Mouse (Mus musculus) heart, embryonic 10.5 days (tissue): ENCODE results near the gene Mrpl52. TPM values are rescaled to one million over a fixed set of nuclear protein-coding genes. Genes with fewer than 3 reads are reported as not detected.

Experiments used
- DNase-seq: peaks from one replicate; pipeline ENCODE4 v3.0.0-alpha.2; 2017; ENCODE audit warnings: low spot score
- H3K27ac ChIP-seq: fragments of 300-500 bp; sonication (generic); 2 replicates; pipeline ENCODE4 v1.5.1; 2016; ENCODE audit warnings: mild to moderate bottlenecking
- H3K27me3 ChIP-seq: fragments of 300-500 bp; sonication (generic); 2 replicates; pipeline ENCODE4 v1.6.1; 2016; ENCODE audit warnings: mild to moderate bottlenecking; ENCODE audit not compliant: poor library complexity, insufficient read depth, severe bottlenecking
- H3K36me3 ChIP-seq: fragments of 300-500 bp; sonication (generic); 2 replicates; pipeline ENCODE4 v1.6.1; 2016; ENCODE audit warnings: mild to moderate bottlenecking, moderate library complexity
- H3K4me1 ChIP-seq: fragments of 300-500 bp; sonication (generic); 2 replicates; pipeline ENCODE4 v1.6.1; 2016; ENCODE audit warnings: mild to moderate bottlenecking
- H3K4me3 ChIP-seq: fragments of 300-500 bp; sonication (generic); 2 replicates; pipeline ENCODE4 v1.5.1; 2016; ENCODE audit warnings: mild to moderate bottlenecking, moderate library complexity
- H3K9me3 ChIP-seq: fragments of 300-500 bp; sonication (generic); 2 replicates; pipeline ENCODE4 v1.6.1; 2016; ENCODE audit warnings: mild to moderate bottlenecking, moderate library complexity
- WGBS: fragments of 180-500 bp; shearing (Covaris S2); methylation state at CpG from one replicate; pipeline ENCODE4 v1.1.7; 2016; 5-methylcytosine and 5-hydroxymethylcytosine counted together
- polyA plus RNA-seq: library from polyadenylated mRNA; unstranded; fragments of >200 nt; fragmentation: Nextera tagmentation; extraction: Ambion mirVana; gene quantifications from 2 replicates; pipeline ENCODE4 v1.2.1, GENCODE M21; 2016

The Mrpl52 gene
- polyA plus RNA-seq, 1 experiment from 2014 or later = 222 TPM

- Histone ChIP-seq H3K9me3 (no peaks in the 10 kb centered on the region), H3K4me3 (no peak overlapping the region), H3K4me1 (peaks cover 37% of the 10 kb centered on the region), H3K27ac (peak overlapping the region; percentile 62; the same call in 1 of the 2 replicates), H3K36me3 (no peaks in the 10 kb centered on the region), H3K27me3 (peaks cover 5% of the 10 kb centered on the region; the same call in 1 of the 2 replicates)
- 10% methylated on average over 13 of the region's 13 CpGs for WGBS
- DNase-seq = no peak
These were observed 11.3 kb upstream of the Mrpl52 start for GRCm38 (mm10) chr14:54415241-54416020.

DNA sequence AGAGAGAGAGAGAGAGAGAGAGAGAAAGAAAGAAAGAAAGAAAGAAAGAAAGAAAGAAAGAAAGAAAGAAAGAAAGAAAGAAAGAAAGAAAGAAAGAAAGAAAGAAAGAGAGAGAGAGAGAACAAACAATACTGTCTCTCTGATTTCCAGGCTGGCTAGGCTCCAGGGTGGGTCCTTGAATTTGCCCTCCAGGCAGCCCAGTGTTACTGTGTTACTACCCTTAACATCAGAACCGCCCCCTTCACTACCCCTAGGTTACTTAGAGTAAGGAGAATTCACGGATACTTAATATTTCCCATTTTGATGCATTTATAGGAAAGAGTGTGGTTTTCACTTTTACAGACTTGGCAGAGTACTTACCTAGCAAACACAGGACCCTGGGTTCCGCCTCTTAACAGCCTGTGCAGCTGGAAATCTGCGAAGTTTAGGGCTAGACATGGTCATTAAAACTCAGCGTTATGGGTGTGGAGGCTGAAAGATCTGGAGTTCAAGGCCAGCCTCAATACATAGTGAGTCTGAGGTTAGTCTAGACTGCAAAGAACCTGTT, 10.4 kb upstream of the Mrpl52 start:
- Histone ChIP-seq H3K4me3 (no peak overlapping the region), H3K27me3 (peaks cover 5% of the 10 kb centered on the region; the same call in 1 of the 2 replicates), H3K36me3 (no peaks in the 10 kb centered on the region), H3K27ac (no peak overlapping the region), H3K4me1 (peaks cover 33% of the 10 kb centered on the region), H3K9me3 (no peaks in the 10 kb centered on the region)
- DNase-seq = no peak
- 47% methylated on average over 5 of the region's 5 CpGs for WGBS

- Histone ChIP-seq H3K27ac (no peak overlapping the region), H3K4me1 (peaks cover 33% of the 10 kb centered on the region), H3K9me3 (no peaks in the 10 kb centered on the region), H3K4me3 (peak overlapping the region; percentile 52; the same call in 1 of the 2 replicates), H3K36me3 (no peaks in the 10 kb centered on the region), H3K27me3 (peaks cover 5% of the 10 kb centered on the region; the same call in 1 of the 2 replicates)
- DNase-seq = no peak
- 53% methylated on average over 3 of the region's 4 CpGs for WGBS
These were observed 9.9 kb upstream of the Mrpl52 start for GRCm38 (mm10) chr14:54416830-54417229.

- H3K4me1 ChIP-seq = peaks cover 33% of the 10 kb centered on the region
- DNase-seq = no peak
- H3K9me3 ChIP-seq = no peaks in the 10 kb centered on the region
- H3K4me3 ChIP-seq = peak within 1 kb of the TSS; percentile 52
- WGBS = 3% methylated on average over 19 of the region's 19 CpGs
- H3K27ac ChIP-seq = peak within 1 kb of the TSS; percentile 84
- H3K36me3 ChIP-seq = no peaks in the 10 kb centered on the region
- peaks cover 5% of the 10 kb centered on the region; the same call in 1 of the 2 replicates for H3K27me3 ChIP-seq
These were observed 9.1 kb upstream of the Mrpl52 start, which contains the start of gene Slc7a7 for GRCm38 (mm10) chr14:54417623-54418081. Gene Slc7a7 (minus strand): TSS chr14:54417780.

DNA sequence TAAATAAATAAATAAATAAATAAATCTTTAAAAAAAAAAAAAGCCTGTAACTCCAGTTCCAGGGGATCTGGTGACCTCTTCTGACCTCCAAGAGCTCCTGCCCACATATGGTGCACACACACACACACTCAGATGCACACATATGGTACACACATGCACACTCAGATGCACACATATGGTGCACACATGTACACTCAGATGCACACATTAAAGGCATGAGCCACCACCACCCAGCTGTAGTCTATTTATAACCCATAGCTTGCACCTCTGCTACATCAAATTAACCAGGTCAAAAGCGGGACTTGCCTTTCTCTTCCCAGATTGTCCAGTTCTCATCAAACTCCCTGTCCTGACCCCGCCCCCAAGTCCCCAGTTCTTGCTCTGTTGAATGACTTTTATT, 5.7 kb upstream of the Mrpl52 start:
- WGBS = 86% methylated on average over 2 of the region's 2 CpGs
- H3K36me3 ChIP-seq = no peaks in the 10 kb centered on the region
- no peak for DNase-seq
- peaks cover 8% of the 10 kb centered on the region for H3K4me1 ChIP-seq
- no peak overlapping the region for H3K4me3 ChIP-seq
- no peaks in the 10 kb centered on the region; the same call in 1 of the 2 replicates for H3K9me3 ChIP-seq
- no peak overlapping the region for H3K27ac ChIP-seq
- H3K27me3 ChIP-seq = peaks cover 5% of the 10 kb centered on the region; the same call in 1 of the 2 replicates

DNA sequence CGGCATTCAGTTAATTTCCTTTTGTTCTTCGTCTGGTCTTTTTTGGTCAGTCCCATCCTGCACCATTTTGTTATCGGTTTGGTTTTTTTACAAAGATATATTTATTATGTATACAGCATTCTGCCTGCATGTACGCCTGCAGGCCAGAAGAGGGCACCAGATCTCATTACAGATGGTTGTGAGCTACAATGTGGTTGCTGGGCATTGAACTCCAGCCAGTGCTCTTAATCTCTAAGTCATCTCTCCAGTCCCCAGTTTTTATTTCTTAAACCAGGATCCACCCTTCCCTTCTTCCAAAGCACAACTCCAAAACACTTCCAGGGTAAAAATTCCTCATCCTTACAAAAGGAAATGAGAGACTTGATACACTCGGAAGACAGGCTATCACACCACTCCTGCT, 3.3 kb upstream of the Mrpl52 start:
- Histone ChIP-seq H3K4me1 (0 out of 2 replicates have a peak, but pooled peaks cover 3% of the 10 kb centered on the region), H3K9me3 (no peaks in the 10 kb centered on the region; the same call in 1 of the 2 replicates), H3K36me3 (0 out of 2 replicates have a peak, but pooled peaks cover under 1% of the 10 kb centered on the region), H3K4me3 (no peak overlapping the region), H3K27me3 (no peaks in the 10 kb centered on the region), H3K27ac (no peak overlapping the region)
- DNase-seq = no peak
- 60% methylated on average over 5 of the region's 5 CpGs for WGBS

DNA sequence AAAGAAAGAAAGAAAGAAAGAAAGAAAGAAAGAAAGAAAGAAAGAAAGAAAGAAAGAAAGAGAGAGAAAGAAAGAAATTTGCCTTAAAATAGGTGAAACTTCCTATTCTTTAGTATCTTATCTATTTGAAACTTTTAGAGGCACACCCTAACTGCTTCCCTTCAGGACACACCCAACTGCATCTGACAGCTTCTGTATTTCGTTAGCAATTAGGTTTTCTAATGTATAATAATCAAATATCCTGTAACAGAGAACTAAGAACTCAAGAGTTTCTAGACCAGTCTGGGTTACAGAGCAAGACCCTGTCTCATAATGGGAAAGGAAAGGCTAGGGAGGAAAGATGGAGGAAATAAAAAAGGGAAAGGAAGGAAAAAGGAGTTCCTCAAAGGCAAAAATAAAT, 2.1 kb upstream of the Mrpl52 start:
- Histone ChIP-seq H3K36me3 (peaks cover 12% of the 10 kb centered on the region; the same call in 1 of the 2 replicates), H3K27ac (no peak overlapping the region), H3K9me3 (no peaks in the 10 kb centered on the region; the same call in 1 of the 2 replicates), H3K4me1 (peaks cover 8% of the 10 kb centered on the region), H3K4me3 (no peak overlapping the region), H3K27me3 (no peaks in the 10 kb centered on the region)
- 81% methylated on average over 1 of the region's 1 CpGs for WGBS
- DNase-seq = no peak

- Histone ChIP-seq H3K27ac (no peak overlapping the region), H3K36me3 (peaks cover 14% of the 10 kb centered on the region; the same call in 1 of the 2 replicates), H3K4me3 (no peak overlapping the region), H3K9me3 (no peaks in the 10 kb centered on the region; the same call in 1 of the 2 replicates), H3K4me1 (peaks cover 17% of the 10 kb centered on the region), H3K27me3 (no peaks in the 10 kb centered on the region)
- no peak for DNase-seq
- 69% methylated on average over 1 of the region's 1 CpGs for WGBS
These were observed 1.2 kb upstream of the Mrpl52 start for GRCm38 (mm10) chr14:54425540-54425939.

GRCm38 (mm10) chr14:54426003-54426688, 563 bp upstream of the Mrpl52 start:
- Histone ChIP-seq H3K27me3 (no peaks in the 10 kb centered on the region), H3K36me3 (peaks cover 14% of the 10 kb centered on the region; the same call in 1 of the 2 replicates), H3K4me3 (peak overlapping the region; percentile 80), H3K9me3 (no peaks in the 10 kb centered on the region; the same call in 1 of the 2 replicates), H3K27ac (peak overlapping the region; percentile 91), H3K4me1 (peaks cover 22% of the 10 kb centered on the region)
- DNase-seq = no peak
- WGBS = 35% methylated on average over 14 of the region's 14 CpGs

- WGBS = 93% methylated on average over 7 of the region's 7 CpGs
- peak overlapping the region; percentile 80 for H3K4me3 ChIP-seq
These were observed 987 bp downstream of the Mrpl52 start for GRCm38 (mm10) chr14:54427696-54428095.

DNA sequence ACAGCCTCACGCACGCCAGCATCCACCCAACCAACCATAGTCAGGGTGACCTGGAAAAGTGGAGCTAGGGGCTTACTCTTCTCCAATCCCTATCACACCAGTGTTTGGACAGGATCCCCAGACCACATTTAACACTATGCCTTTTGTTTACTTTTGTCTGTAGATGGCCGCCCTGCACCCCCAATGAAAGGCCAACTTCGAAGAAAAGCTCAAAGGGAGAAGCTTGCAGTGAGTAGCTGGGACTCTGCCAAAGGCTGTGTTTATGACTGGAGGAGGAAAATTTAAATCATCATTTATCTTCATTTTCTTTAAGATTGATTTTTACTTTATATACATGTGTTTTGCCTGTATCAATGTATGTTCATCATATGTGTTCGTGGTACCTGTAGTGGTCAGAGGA, 1.7 kb downstream of the Mrpl52 start:
- WGBS = 95% methylated on average over 5 of the region's 5 CpGs
- Histone ChIP-seq H3K4me1 (peaks cover 39% of the 10 kb centered on the region), H3K4me3 (no peak overlapping the region)

More at GRCm38 (mm10) chr14:54427696-54428095, 987 bp downstream of the Mrpl52 start:
- Histone ChIP-seq H3K27me3 (no peaks in the 10 kb centered on the region), H3K36me3 (peaks cover 14% of the 10 kb centered on the region; the same call in 1 of the 2 replicates), H3K4me1 (peaks cover 32% of the 10 kb centered on the region), H3K27ac (no peak overlapping the region), H3K9me3 (no peaks in the 10 kb centered on the region; the same call in 1 of the 2 replicates)
- no peak for DNase-seq

GRCm38 (mm10) chr14:54429332-54430093, 2.8 kb downstream of the Mrpl52 start:
- 51% methylated on average over 7 of the region's 7 CpGs for WGBS
- no peak for DNase-seq
- peak overlapping the region; percentile 100 for H3K27ac ChIP-seq
- H3K27me3 ChIP-seq = no peaks in the 10 kb centered on the region
- peak overlapping the region; percentile 90; the same call in 1 of the 2 replicates for H3K4me3 ChIP-seq
- H3K9me3 ChIP-seq = no peaks in the 10 kb centered on the region
- peaks cover 50% of the 10 kb centered on the region for H3K4me1 ChIP-seq
- H3K36me3 ChIP-seq = peaks cover 14% of the 10 kb centered on the region; the same call in 1 of the 2 replicates

More for the DNA sequence above, 1.7 kb downstream of the Mrpl52 start:
- H3K36me3 ChIP-seq = peaks cover 14% of the 10 kb centered on the region; the same call in 1 of the 2 replicates
- H3K27me3 ChIP-seq = no peaks in the 10 kb centered on the region
- H3K9me3 ChIP-seq = no peaks in the 10 kb centered on the region; the same call in 1 of the 2 replicates
- DNase-seq = no peak
- H3K27ac ChIP-seq = no peak overlapping the region
